Mouse (Mus musculus) kidney, embryonic 14.5 days (tissue): ENCODE data around the gene Hnrnpa2b1. TPM values are rescaled to one million over a fixed set of nuclear protein-coding genes. Genes with fewer than 3 reads are reported as not detected.
A peak's percentile ranks its signal among the peaks of the same experiment; 100 is the strongest.

Experiments
- ATAC-seq: fragments of 200-750 bp; cut with Nextera tagmentation; 2 replicates; pipeline ENCODE4 v1.8.0; 2017; ENCODE audit warnings: moderate number of reproducible peaks, mild to moderate bottlenecking, moderate TSS enrichment, moderate library complexity; ENCODE audit not compliant: low FRiP score, low TSS enrichment
- H3K27ac ChIP-seq: fragments of 300-500 bp; sonication (generic); 2 replicates; pipeline ENCODE4 v1.5.1; 2014; ENCODE audit warnings: low read depth, mild to moderate bottlenecking, low read length, moderate library complexity, mixed read lengths
- H3K27me3 ChIP-seq: fragments of 300-500 bp; sonication (generic); 2 replicates; pipeline ENCODE4 v1.6.1; 2014; ENCODE audit warnings: mild to moderate bottlenecking, low read length; ENCODE audit not compliant: control insufficient read depth, insufficient read depth
- H3K36me3 ChIP-seq: fragments of 300-500 bp; sonication (generic); 2 replicates; pipeline ENCODE4 v1.6.1; 2014; ENCODE audit warnings: low read length, mixed read lengths; ENCODE audit not compliant: control insufficient read depth, insufficient read depth
- H3K4me1 ChIP-seq: fragments of 300-500 bp; sonication (generic); 2 replicates; pipeline ENCODE4 v1.6.1; 2014; ENCODE audit warnings: low read length, mixed read lengths; ENCODE audit not compliant: control insufficient read depth, insufficient read depth
- H3K4me2 ChIP-seq: fragments of 300-500 bp; sonication (generic); replicated peaks from 2 replicates; pipeline ENCODE4 v1.6.1; 2014; ENCODE audit warnings: low read depth, mild to moderate bottlenecking, low read length
- H3K4me3 ChIP-seq: fragments of 300-500 bp; sonication (generic); 2 replicates; pipeline ENCODE4 v1.5.1; 2014; ENCODE audit warnings: mild to moderate bottlenecking, low read length
- H3K9ac ChIP-seq: fragments of 300-500 bp; sonication (generic); 2 replicates; pipeline ENCODE4 v1.6.1; 2014; ENCODE audit warnings: low read depth, mild to moderate bottlenecking, low read length, moderate library complexity
- H3K9me3 ChIP-seq: fragments of 300-500 bp; sonication (generic); 2 replicates; pipeline ENCODE4 v1.6.1; 2016; ENCODE audit warnings: low read length; ENCODE audit not compliant: control insufficient read depth
- WGBS: fragments of 180-500 bp; shearing (Covaris S2); extraction: QIAGEN DNeasy Blood & Tissue Kit; methylation state at CpG from one replicate; pipeline ENCODE4 v1.1.7; 2014; 5-methylcytosine and 5-hydroxymethylcytosine counted together
- polyA plus RNA-seq: library from polyadenylated mRNA; unstranded; fragments of >200 nt; fragmentation: Nextera tagmentation; extraction: Ambion mirVana; gene quantifications from 2 replicates; pipeline ENCODE4 v1.2.1, GENCODE M21; 2014

The Hnrnpa2b1 gene
- polyA plus RNA-seq: 1,078 and 1,378 TPM in 2 replicates

GRCm38 (mm10) chr6:51469715-51470310 is at the start of gene Hnrnpa2b1:
Hnrnpa2b1 (minus strand) TSS chr6:51469894.
- H3K4me1 ChIP-seq: peaks cover 34% of the 10 kb centered on the region
- H3K9ac ChIP-seq: peak within 1 kb of the TSS; percentile 100
- H3K27ac ChIP-seq: peak within 1 kb of the TSS; percentile 100
- peak within 1 kb of the TSS; percentile 52 for H3K4me2 ChIP-seq
- H3K36me3 ChIP-seq: peaks cover 53% of the 10 kb centered on the region
- H3K4me3 ChIP-seq: peak within 1 kb of the TSS; percentile 97
- 0% methylated on average over 63 of the region's 63 CpGs for WGBS
- no peaks in the 10 kb centered on the region for H3K9me3 ChIP-seq
- H3K27me3 ChIP-seq: no peaks in the 10 kb centered on the region
- ATAC-seq: peak; percentile 93

- H3K4me2 ChIP-seq: no peak overlapping the region
- 93% methylated on average over 7 of the region's 7 CpGs for WGBS
- ATAC-seq: no peak
Measured at GRCm38 (mm10) chr6:51514860-51515259, 45.2 kb upstream of the Hnrnpa2b1 start.

GRCm38 (mm10) chr6:51513745-51514144 is 44.1 kb upstream of the Hnrnpa2b1 start:
- Histone ChIP-seq H3K9me3 (peaks cover 8% of the 10 kb centered on the region; the same call in 1 of the 2 replicates), H3K4me2 (no peak overlapping the region), H3K4me1 (no peaks in the 10 kb centered on the region), H3K36me3 (no peaks in the 10 kb centered on the region), H3K27me3 (no peaks in the 10 kb centered on the region), H3K4me3 (no peak overlapping the region), H3K27ac (no peak overlapping the region), H3K9ac (no peak overlapping the region)
- no peak for ATAC-seq
- WGBS: 89% methylated on average over 3 of the region's 3 CpGs

More at GRCm38 (mm10) chr6:51514860-51515259, 45.2 kb upstream of the Hnrnpa2b1 start:
- Histone ChIP-seq H3K9ac (no peak overlapping the region), H3K4me3 (no peak overlapping the region), H3K4me1 (no peaks in the 10 kb centered on the region), H3K36me3 (no peaks in the 10 kb centered on the region), H3K9me3 (peaks cover 8% of the 10 kb centered on the region; the same call in 1 of the 2 replicates), H3K27me3 (no peaks in the 10 kb centered on the region), H3K27ac (no peak overlapping the region)

GRCm38 (mm10) chr6:51510946-51511345 is 41.3 kb upstream of the Hnrnpa2b1 start:
- Histone ChIP-seq H3K4me3 (no peak overlapping the region), H3K9me3 (no peaks in the 10 kb centered on the region), H3K27me3 (no peaks in the 10 kb centered on the region), H3K27ac (no peak overlapping the region), H3K4me2 (no peak overlapping the region), H3K9ac (no peak overlapping the region), H3K36me3 (no peaks in the 10 kb centered on the region), H3K4me1 (no peaks in the 10 kb centered on the region)
- no peak for ATAC-seq
- WGBS: 65% methylated on average over 1 of the region's 1 CpGs

GRCm38 (mm10) chr6:51510094-51510493 is 40.4 kb upstream of the Hnrnpa2b1 start:
- 34% methylated on average over 5 of the region's 5 CpGs for WGBS
- Histone ChIP-seq H3K4me3 (no peak overlapping the region), H3K9ac (no peak overlapping the region), H3K27ac (no peak overlapping the region), H3K9me3 (no peaks in the 10 kb centered on the region), H3K4me1 (no peaks in the 10 kb centered on the region), H3K27me3 (no peaks in the 10 kb centered on the region), H3K4me2 (no peak overlapping the region), H3K36me3 (no peaks in the 10 kb centered on the region)
- ATAC-seq: no peak

GRCm38 (mm10) chr6:51508750-51509648 is 39.3 kb upstream of the Hnrnpa2b1 start:
- ATAC-seq: no peak; the same call in 1 of the 2 replicates
- no peaks in the 10 kb centered on the region for H3K36me3 ChIP-seq
- H3K4me2 ChIP-seq: peak overlapping the region; percentile 15
- no peak overlapping the region for H3K27ac ChIP-seq
- no peak overlapping the region for H3K9ac ChIP-seq
- WGBS: 26% methylated on average over 18 of the region's 18 CpGs
- H3K4me3 ChIP-seq: peak overlapping the region; percentile 11; the same call in 1 of the 2 replicates
- H3K9me3 ChIP-seq: no peaks in the 10 kb centered on the region
- H3K4me1 ChIP-seq: no peaks in the 10 kb centered on the region
- no peaks in the 10 kb centered on the region for H3K27me3 ChIP-seq

- no peak for ATAC-seq
- no peaks in the 10 kb centered on the region for H3K36me3 ChIP-seq
Measured at GRCm38 (mm10) chr6:51507556-51507955, 37.9 kb upstream of the Hnrnpa2b1 start.

GRCm38 (mm10) chr6:51505671-51506070 is 36.0 kb upstream of the Hnrnpa2b1 start:
- no peak overlapping the region for H3K4me2 ChIP-seq
- no peak overlapping the region for H3K4me3 ChIP-seq
- no peak for ATAC-seq
- H3K9me3 ChIP-seq: 0 out of 2 replicates have a peak, but pooled peaks cover 3% of the 10 kb centered on the region
- no peaks in the 10 kb centered on the region for H3K4me1 ChIP-seq
- no peaks in the 10 kb centered on the region for H3K27me3 ChIP-seq
- H3K36me3 ChIP-seq: no peaks in the 10 kb centered on the region
- H3K9ac ChIP-seq: no peak overlapping the region
- WGBS: 86% methylated on average over 1 of the region's 1 CpGs
- no peak overlapping the region for H3K27ac ChIP-seq

More at GRCm38 (mm10) chr6:51507556-51507955, 37.9 kb upstream of the Hnrnpa2b1 start:
- no peak overlapping the region for H3K4me3 ChIP-seq
- no peaks in the 10 kb centered on the region for H3K9me3 ChIP-seq
- 58% methylated on average over 2 of the region's 2 CpGs for WGBS
- no peak overlapping the region for H3K27ac ChIP-seq
- H3K4me1 ChIP-seq: no peaks in the 10 kb centered on the region
- H3K27me3 ChIP-seq: no peaks in the 10 kb centered on the region
- no peak overlapping the region for H3K9ac ChIP-seq
- no peak overlapping the region for H3K4me2 ChIP-seq
